Mouse (Mus musculus) layer of hippocampus, postnatal 14 days (tissue): ENCODE measurements around the gene Arid4b. TPM values are rescaled to one million over a fixed set of nuclear protein-coding genes. Genes with fewer than 3 reads are reported as not detected.
A peak's percentile ranks its signal among the peaks of the same experiment; 100 is the strongest.
"Not testable (repeated sequence)": the region's sequence is repeated elsewhere in the genome, so short reads cannot be mapped to it uniquely, and the experiment has no call there.

Experiments used
- DNase-seq, 2 experiments: peaks; one replicate each; pipeline ENCODE4 v3.0.0; 2021 to 2022; ENCODE audit warnings: low spot score in 2 of 2, mixed read lengths in 1 of 2
- long read RNA-seq, 2 experiments: library from polyadenylated mRNA; stranded (forward); transcript quantifications; one replicate each; pipeline ENCODE4 v2.0.0; 2021
- total RNA-seq, 2 experiments: library from RNA; stranded (reverse); gene quantifications; 2 replicates each; pipeline ENCODE4 v1.2.3; 2021

The Arid4b gene
- total RNA-seq = 10 to 100 TPM; 45.7 to 46.0 TPM
- long read RNA-seq, experiment 1, partial matches to known transcripts = 5 of 11 reads
- long read RNA-seq, experiment 1, other reads (novel, unspliced or antisense) = 6 of 11 reads
- long read RNA-seq, experiment 2, full-length matches to known transcripts = 4 of 14 reads
- long read RNA-seq, experiment 2, partial matches to known transcripts = 7 of 14 reads
- long read RNA-seq, experiment 2, other reads (novel, unspliced or antisense) = 3 of 14 reads

DNA sequence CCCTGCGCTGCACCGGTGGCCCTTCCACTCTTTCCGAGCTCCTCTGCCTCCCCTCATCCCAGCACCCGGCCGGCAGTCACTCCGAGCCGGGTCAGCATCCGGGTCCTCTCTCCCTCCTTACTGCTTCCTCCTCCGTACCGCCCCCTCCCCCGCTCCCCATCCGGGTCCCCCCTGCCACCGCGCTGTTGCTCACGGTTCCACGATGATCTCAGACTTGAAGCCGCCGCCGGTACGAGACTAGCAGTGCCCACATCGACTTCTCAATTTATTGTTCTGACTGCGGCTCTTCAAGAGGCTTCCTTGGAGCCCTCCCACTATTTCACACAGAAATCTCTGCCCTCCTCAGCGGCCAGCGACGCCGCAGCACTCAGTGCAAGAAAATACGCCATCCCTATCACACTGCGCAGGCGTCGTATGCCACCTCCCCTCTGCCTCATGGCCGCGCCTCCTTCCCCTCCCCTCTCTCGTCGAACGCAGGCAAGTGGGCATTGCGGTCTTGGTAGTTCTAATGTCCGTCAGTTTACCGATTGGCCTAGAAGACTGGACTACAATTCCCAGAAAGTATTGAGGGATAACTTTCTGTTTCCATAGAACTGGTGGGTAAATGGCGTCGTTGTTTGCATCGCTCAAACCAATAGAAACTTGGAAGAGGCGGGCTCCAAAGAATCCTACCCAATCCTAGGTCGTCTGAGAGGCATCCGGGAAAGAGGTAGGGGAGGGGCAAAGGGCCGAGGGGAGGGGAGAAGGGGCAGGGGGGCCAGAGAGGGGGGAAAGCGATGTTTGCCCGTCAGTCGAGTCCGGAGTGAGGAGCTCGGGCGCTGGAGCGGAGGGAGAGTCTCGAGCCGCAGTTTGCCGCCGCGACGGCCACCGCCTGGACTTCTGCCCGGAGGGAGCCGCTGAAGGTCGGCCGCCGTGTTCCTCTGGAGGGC lies at the start of gene Arid4b, which contains the start of gene Ggps1:
Gene Arid4b (plus strand): TSS at position 220 of the 929 bp plus-strand sequence.
Gene Ggps1 (minus strand): TSS at position 476 of the 929 bp plus-strand sequence.
- peak; percentile 95 to 98 for DNase-seq

GRCm38 (mm10) chr13:14014001-14014400 lies 49.0 kb upstream of the Arid4b start:
- DNase-seq = no peak

GRCm38 (mm10) chr13:14014540-14014939 lies 48.5 kb upstream of the Arid4b start:
- no peak for DNase-seq

GRCm38 (mm10) chr13:14015609-14016008 lies 47.4 kb upstream of the Arid4b start:
- no peak for DNase-seq

DNA sequence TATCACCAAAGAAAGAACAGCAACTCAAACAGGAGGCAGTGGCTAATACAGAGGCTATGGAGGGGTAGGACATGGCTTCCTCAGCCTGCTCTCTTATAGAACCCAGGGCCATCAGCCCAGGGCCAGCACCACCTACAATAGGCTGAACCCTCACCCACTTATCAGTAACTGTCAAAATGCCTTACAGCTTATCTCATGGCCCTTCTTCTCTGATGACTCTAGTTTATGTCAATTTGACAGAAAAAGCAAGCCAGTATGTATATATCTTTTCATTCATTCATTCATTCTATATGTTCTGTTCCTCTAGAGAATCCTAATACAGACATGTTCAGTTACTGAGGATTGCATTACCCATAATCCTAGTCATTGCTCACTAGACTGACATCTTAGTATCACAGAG lies 44.7 kb upstream of the Arid4b start:
- DNase-seq = no peak

GRCm38 (mm10) chr13:14018852-14019251 lies 44.2 kb upstream of the Arid4b start:
- DNase-seq = no peak

- DNase-seq = not testable (repeated sequence)
Observed at GRCm38 (mm10) chr13:14021417-14021816, 41.6 kb upstream of the Arid4b start.

DNA sequence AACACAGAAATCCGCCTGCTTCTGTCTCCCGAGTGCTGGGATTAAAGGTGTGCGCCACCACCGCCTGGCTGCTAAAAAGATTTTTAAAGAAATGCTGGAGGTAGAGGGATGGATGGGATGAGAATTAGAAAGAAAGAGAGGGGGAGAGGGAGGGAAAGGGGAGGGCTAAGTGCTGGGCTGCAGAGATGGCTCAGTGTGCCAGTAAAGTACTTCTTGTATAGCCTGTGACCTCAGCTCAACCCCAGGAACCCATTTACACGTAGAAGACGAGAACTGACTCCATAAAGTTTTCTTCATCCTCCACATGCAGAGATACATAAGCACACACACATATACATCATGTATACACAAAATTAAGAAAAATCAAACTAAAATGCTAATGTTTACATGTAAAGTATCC lies 37.5 kb upstream of the Arid4b start:
- DNase-seq = no peak

- no peak for DNase-seq
Observed at GRCm38 (mm10) chr13:14026154-14026820, 36.7 kb upstream of the Arid4b start.

DNA sequence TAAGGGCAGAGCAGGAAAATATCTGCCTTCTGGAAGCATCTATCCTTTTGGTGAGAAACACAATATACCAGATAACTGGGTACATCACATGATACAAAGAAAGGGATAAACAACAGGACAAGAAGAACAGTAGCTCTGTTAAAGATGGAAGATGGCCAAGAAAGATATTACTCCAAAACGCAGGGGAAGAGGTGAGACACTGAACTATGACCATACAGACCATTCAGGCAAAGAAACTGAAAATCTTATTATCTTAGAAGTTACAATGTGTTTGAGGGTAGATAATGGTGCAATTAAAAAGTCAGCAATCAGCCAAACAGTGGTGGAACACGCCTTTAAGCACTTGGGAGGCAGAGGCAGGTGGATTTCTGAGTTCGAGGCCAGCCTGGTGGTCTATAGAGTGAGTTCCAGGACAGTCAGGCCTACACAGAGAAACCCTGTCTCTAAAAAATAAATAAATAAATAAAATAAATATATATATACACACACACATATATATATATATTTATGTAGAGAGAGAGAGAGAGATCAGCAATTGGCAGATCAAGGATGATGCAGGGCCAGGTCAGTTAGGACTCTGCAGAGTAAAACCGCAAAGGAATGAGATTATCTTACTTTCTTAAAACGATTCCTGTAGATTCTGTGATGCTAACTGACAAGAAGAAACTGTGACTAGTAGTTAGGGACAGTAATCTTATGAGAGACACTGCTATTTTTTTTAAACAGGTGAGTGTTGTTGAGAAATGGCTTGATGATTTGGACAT lies 29.5 kb upstream of the Arid4b start:
- no peak for DNase-seq

DNA sequence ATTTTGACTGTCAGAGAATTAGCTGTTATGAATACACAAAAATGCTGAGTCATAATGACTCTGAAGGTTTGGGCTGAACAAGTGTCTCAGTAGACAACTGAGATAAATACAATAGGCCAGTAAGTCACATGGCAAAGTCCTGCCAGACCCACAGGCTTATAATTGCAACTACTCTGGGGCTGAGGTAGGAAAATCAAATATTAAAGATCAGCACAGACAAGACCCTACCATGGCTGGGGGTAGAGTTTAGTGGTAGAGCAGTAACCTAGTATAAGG lies 29.0 kb upstream of the Arid4b start:
- no peak for DNase-seq

DNA sequence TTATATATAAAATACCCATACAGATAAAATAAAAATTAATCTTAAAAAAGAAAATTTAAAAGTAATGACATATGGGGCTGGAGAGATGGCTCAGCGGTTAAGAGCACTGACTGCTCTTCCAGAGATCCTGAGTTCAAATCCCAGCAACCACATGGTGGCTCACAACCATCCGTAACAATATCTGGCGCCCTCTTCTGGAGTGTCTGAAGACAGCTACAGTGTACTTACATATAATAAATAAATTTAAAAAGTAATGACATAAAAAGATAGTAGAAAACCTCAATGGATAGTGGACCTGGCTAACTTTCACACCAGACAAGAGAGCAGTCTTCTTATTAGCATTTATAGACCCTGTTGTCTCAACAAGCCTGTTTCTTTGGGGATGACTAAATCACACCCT lies 27.7 kb upstream of the Arid4b start:
- not testable (repeated sequence) for DNase-seq

GRCm38 (mm10) chr13:14035875-14036630 lies 27.0 kb upstream of the Arid4b start:
- DNase-seq = no peak

DNA sequence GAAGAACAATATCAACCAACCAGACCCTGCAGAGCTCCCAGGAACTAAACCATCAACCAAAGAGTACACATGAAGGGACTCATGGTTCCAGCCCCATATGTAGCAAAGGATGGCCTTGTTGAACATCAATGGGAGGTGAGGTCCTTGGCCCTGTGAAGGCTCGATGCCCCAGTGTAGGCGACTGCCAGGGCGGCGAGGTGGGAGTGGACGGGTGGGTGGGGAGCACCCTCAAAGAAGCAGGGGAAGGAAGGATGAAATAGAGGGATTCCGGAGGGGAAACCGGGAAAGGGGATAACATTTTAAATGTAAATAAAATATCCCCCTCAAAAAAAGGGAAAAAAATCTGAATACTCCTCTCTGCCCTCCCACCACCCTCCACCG lies 24.1 kb upstream of the Arid4b start:
- peak in 1 of 2 experiments; percentile 24 for DNase-seq

DNA sequence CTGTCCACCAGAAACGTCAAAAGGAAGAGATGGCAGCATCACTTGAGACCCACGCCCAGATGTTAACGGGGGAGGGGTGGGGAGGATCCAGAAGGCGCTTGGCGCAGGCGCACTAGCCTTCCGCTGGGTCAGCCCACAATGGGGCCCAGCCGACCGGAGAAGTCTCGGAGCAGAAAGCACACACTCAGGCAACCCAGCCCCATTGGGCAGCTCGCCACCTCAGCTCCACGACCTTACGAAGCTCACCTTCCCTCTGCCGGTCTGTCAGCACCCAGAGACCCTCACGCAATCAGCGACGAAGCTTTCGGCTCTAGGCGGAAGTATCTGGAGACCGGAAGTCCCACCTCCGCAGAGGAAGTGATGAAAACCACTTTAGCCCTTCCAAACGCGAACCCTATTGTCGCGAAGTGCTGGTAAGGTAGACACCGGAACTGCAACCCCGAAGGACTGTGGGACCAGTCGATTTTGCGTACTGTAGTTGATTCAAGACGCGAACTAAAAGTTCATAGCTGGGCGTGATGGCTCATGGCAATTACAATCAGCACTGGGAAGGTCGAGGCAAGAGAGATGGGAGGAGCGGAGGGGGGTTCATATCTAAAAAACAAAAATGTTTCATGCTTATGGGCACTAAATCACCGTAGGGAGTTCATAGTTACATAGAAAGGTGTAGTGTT lies 23.6 kb upstream of the Arid4b start, which contains the start of gene Tbce:
Gene Tbce (minus strand): TSS at position 347 of the 674 bp plus-strand sequence.
- peak; percentile 94 to 97 for DNase-seq

DNA sequence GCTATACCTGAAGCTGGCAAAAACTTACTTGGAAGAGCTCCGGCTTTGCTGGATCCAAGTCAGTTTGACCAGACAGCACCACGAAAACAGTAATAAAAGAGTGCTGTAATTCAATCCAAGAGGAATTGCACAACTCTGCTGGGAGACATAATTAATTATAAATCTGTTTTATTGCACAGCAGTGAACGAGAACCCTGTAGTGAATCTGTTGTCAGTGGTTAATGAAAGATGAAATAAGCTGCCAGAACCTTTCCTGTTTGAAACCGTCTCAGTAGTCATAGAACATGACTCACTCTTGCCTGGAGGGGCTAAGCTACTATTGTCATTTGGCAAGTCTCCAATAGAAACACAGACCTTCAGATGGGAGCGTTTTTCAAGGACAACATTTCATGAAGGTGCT lies 22.8 kb upstream of the Arid4b start:
- DNase-seq = no peak

DNA sequence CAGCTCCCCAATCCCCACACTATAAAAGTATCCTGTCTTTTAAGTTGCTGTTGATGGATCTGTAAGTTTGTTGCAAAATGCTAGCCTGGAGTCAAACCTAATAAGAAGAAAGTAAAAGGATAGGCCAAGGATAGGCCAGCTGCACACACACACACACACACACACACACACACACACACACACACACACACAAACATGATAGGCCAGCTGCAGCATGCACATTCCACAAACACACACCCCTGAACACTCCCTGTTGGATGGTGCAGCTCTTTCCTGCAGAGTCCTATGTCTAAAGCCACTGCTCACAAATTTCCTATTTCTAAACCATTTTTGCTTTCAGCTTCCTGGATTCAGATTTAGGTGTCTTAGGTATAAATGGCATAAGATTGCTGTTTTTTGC lies 19.2 kb upstream of the Arid4b start:
- DNase-seq = no peak

GRCm38 (mm10) chr13:14044521-14044920 lies 18.5 kb upstream of the Arid4b start:
- no peak for DNase-seq

DNA sequence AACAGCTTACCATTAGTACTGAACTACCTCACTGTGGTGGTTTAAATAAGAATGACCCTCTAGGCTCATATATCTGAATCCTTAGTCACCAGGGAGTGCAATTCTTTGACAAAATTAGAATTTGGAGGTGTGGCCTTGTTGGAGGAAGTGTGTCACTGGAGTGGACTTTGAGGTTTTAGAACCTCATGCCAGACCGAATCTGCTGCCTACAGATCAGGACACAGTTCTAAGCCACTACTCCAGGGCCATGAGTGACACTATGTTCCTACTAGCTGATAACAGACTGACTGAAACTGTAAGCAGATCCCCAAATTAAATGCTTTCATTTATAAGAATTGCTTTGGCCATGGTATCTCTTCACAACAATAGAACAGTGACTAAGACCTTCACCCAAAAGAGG lies 13.2 kb upstream of the Arid4b start:
- no peak for DNase-seq

- no peak for DNase-seq
Observed at GRCm38 (mm10) chr13:14056801-14057200, 6.2 kb upstream of the Arid4b start.
